Mouse (Mus musculus): ENCODE data around the gene Braf. TPM values are rescaled to one million over a fixed set of nuclear protein-coding genes. Genes with fewer than 3 reads are reported as not detected.

Gene Braf
- polyA plus RNA-seq, 1 experiment from 2014 or later, result 14.3 TPM

GRCm38 (mm10) chr6:39678241-39678640, 47.0 kb downstream of the Braf start:
- H3K9me3 ChIP-seq (ENCODE audit: low read length), result no peaks in the 10 kb centered on the region
- 95% methylated on average over 1 of the region's 1 CpGs for WGBS
- H3K4me3 ChIP-seq (ENCODE audit: low read length), result no peak overlapping the region
- no peak overlapping the region for H3K9ac ChIP-seq (replicated peaks; ENCODE audit: low read length)
- H3K4me2 ChIP-seq (replicated peaks; ENCODE audit: low read depth, low read length), result no peak overlapping the region
- ATAC-seq (ENCODE audit: low FRiP score, low TSS enrichment), result no peak
- H3K27ac ChIP-seq (ENCODE audit: low read length), result no peak overlapping the region
- peaks cover 16% of the 10 kb centered on the region for H3K36me3 ChIP-seq (ENCODE audit: insufficient read depth, low read length)
- no peaks in the 10 kb centered on the region for H3K27me3 ChIP-seq (ENCODE audit: insufficient read depth, low read length)
- H3K4me1 ChIP-seq (ENCODE audit: insufficient read depth, low read length), result no peaks in the 10 kb centered on the region

- Histone ChIP-seq H3K4me3 (ENCODE audit: low read length) (no peak overlapping the region), H3K4me1 (ENCODE audit: insufficient read depth, low read length) (no peaks in the 10 kb centered on the region), H3K9me3 (ENCODE audit: low read length) (no peaks in the 10 kb centered on the region), H3K27me3 (ENCODE audit: insufficient read depth, low read length) (no peaks in the 10 kb centered on the region), H3K4me2 (replicated peaks; ENCODE audit: low read depth, low read length) (no peak overlapping the region), H3K36me3 (ENCODE audit: insufficient read depth, low read length) (peaks cover 16% of the 10 kb centered on the region), H3K9ac (replicated peaks; ENCODE audit: low read length) (no peak overlapping the region), H3K27ac (ENCODE audit: low read length) (no peak overlapping the region)
- ATAC-seq (ENCODE audit: low FRiP score, low TSS enrichment), result no peak
- 90% methylated on average over 7 of the region's 7 CpGs for WGBS
Measured at GRCm38 (mm10) chr6:39675081-39675480, 50.2 kb downstream of the Braf start.

- Histone ChIP-seq H3K4me3 (ENCODE audit: low read length) (no peak overlapping the region), H3K27ac (ENCODE audit: low read length) (no peak overlapping the region), H3K9ac (replicated peaks; ENCODE audit: low read length) (no peak overlapping the region), H3K36me3 (ENCODE audit: insufficient read depth, low read length) (peaks cover 25% of the 10 kb centered on the region), H3K4me1 (ENCODE audit: insufficient read depth, low read length) (0 out of 2 replicates have a peak, but pooled peaks cover 4% of the 10 kb centered on the region), H3K4me2 (replicated peaks; ENCODE audit: low read depth, low read length) (no peak overlapping the region), H3K27me3 (ENCODE audit: insufficient read depth, low read length) (no peaks in the 10 kb centered on the region), H3K9me3 (ENCODE audit: low read length) (no peaks in the 10 kb centered on the region)
- ATAC-seq (ENCODE audit: low FRiP score, low TSS enrichment), result no peak
- WGBS, result 87% methylated on average over 2 of the region's 2 CpGs
Measured at GRCm38 (mm10) chr6:39611296-39611695, 114.0 kb downstream of the Braf start.

- Histone ChIP-seq H3K4me3 (ENCODE audit: low read length) (no peak overlapping the region), H3K4me1 (ENCODE audit: insufficient read depth, low read length) (0 out of 2 replicates have a peak, but pooled peaks cover 4% of the 10 kb centered on the region), H3K27me3 (ENCODE audit: insufficient read depth, low read length) (no peaks in the 10 kb centered on the region), H3K9ac (replicated peaks; ENCODE audit: low read length) (no peak overlapping the region), H3K36me3 (ENCODE audit: insufficient read depth, low read length) (peaks cover 17% of the 10 kb centered on the region), H3K27ac (ENCODE audit: low read length) (no peak overlapping the region), H3K9me3 (ENCODE audit: low read length) (no peaks in the 10 kb centered on the region), H3K4me2 (replicated peaks; ENCODE audit: low read depth, low read length) (no peak overlapping the region)
- WGBS, result 62% methylated on average over 2 of the region's 2 CpGs
- no peak for ATAC-seq (ENCODE audit: low FRiP score, low TSS enrichment)
Measured at GRCm38 (mm10) chr6:39610207-39610606, 115.1 kb downstream of the Braf start.

- peaks cover 12% of the 10 kb centered on the region; the same call in 1 of the 2 replicates for H3K36me3 ChIP-seq (ENCODE audit: insufficient read depth, low read length)
- no peaks in the 10 kb centered on the region for H3K9me3 ChIP-seq (ENCODE audit: low read length)
- no peak overlapping the region for H3K4me3 ChIP-seq (ENCODE audit: low read length)
- no peak overlapping the region for H3K27ac ChIP-seq (ENCODE audit: low read length)
- H3K4me1 ChIP-seq (ENCODE audit: insufficient read depth, low read length), result 0 out of 2 replicates have a peak, but pooled peaks cover 4% of the 10 kb centered on the region
- WGBS, result 56% methylated on average over 5 of the region's 5 CpGs
- no peak overlapping the region for H3K4me2 ChIP-seq (replicated peaks; ENCODE audit: low read depth, low read length)
- H3K9ac ChIP-seq (replicated peaks; ENCODE audit: low read length), result no peak overlapping the region
- no peak for ATAC-seq (ENCODE audit: low FRiP score, low TSS enrichment)
- H3K27me3 ChIP-seq (ENCODE audit: insufficient read depth, low read length), result no peaks in the 10 kb centered on the region
Measured at GRCm38 (mm10) chr6:39607365-39607764, 117.9 kb downstream of the Braf start.

GRCm38 (mm10) chr6:39606862-39607261, 118.4 kb downstream of the Braf start:
- H3K4me1 ChIP-seq (ENCODE audit: insufficient read depth, low read length), result 0 out of 2 replicates have a peak, but pooled peaks cover 4% of the 10 kb centered on the region
- no peak for ATAC-seq (ENCODE audit: low FRiP score, low TSS enrichment)
- H3K4me2 ChIP-seq (replicated peaks; ENCODE audit: low read depth, low read length), result no peak overlapping the region

GRCm38 (mm10) chr6:39606056-39606455, 119.2 kb downstream of the Braf start:
- H3K9me3 ChIP-seq (ENCODE audit: low read length), result no peaks in the 10 kb centered on the region
- H3K27ac ChIP-seq (ENCODE audit: low read length), result no peak overlapping the region
- peaks cover 15% of the 10 kb centered on the region; the same call in 1 of the 2 replicates for H3K36me3 ChIP-seq (ENCODE audit: insufficient read depth, low read length)
- no peak for ATAC-seq (ENCODE audit: low FRiP score, low TSS enrichment)
- WGBS, result 61% methylated on average over 6 of the region's 6 CpGs
- H3K4me1 ChIP-seq (ENCODE audit: insufficient read depth, low read length), result 0 out of 2 replicates have a peak, but pooled peaks cover 4% of the 10 kb centered on the region
- H3K27me3 ChIP-seq (ENCODE audit: insufficient read depth, low read length), result no peaks in the 10 kb centered on the region
- H3K4me3 ChIP-seq (ENCODE audit: low read length), result no peak overlapping the region
- no peak overlapping the region for H3K9ac ChIP-seq (replicated peaks; ENCODE audit: low read length)
- no peak overlapping the region for H3K4me2 ChIP-seq (replicated peaks; ENCODE audit: low read depth, low read length)

More at GRCm38 (mm10) chr6:39606862-39607261, 118.4 kb downstream of the Braf start:
- Histone ChIP-seq H3K36me3 (ENCODE audit: insufficient read depth, low read length) (peaks cover 14% of the 10 kb centered on the region; the same call in 1 of the 2 replicates), H3K27me3 (ENCODE audit: insufficient read depth, low read length) (no peaks in the 10 kb centered on the region), H3K27ac (ENCODE audit: low read length) (no peak overlapping the region), H3K9ac (replicated peaks; ENCODE audit: low read length) (no peak overlapping the region), H3K9me3 (ENCODE audit: low read length) (no peaks in the 10 kb centered on the region), H3K4me3 (ENCODE audit: low read length) (no peak overlapping the region)
- 52% methylated on average over 3 of the region's 3 CpGs for WGBS

GRCm38 (mm10) chr6:39604565-39604964, 120.7 kb downstream of the Braf start:
- no peaks in the 10 kb centered on the region for H3K27me3 ChIP-seq (ENCODE audit: insufficient read depth, low read length)

GRCm38 (mm10) chr6:39601828-39602227, 123.4 kb downstream of the Braf start:
- no peaks in the 10 kb centered on the region for H3K9me3 ChIP-seq (ENCODE audit: low read length)
- H3K9ac ChIP-seq (replicated peaks; ENCODE audit: low read length), result no peak overlapping the region
- H3K27ac ChIP-seq (ENCODE audit: low read length), result no peak overlapping the region
- H3K36me3 ChIP-seq (ENCODE audit: insufficient read depth, low read length), result peaks cover 46% of the 10 kb centered on the region
- ATAC-seq (ENCODE audit: low FRiP score, low TSS enrichment), result no peak
- no peak overlapping the region for H3K4me2 ChIP-seq (replicated peaks; ENCODE audit: low read depth, low read length)
- no peaks in the 10 kb centered on the region for H3K27me3 ChIP-seq (ENCODE audit: insufficient read depth, low read length)
- no peak overlapping the region for H3K4me3 ChIP-seq (ENCODE audit: low read length)
- WGBS, result 94% methylated on average over 3 of the region's 3 CpGs
- H3K4me1 ChIP-seq (ENCODE audit: insufficient read depth, low read length), result 0 out of 2 replicates have a peak, but pooled peaks cover under 1% of the 10 kb centered on the region

More at GRCm38 (mm10) chr6:39604565-39604964, 120.7 kb downstream of the Braf start:
- WGBS, result 63% methylated on average over 5 of the region's 5 CpGs
- ATAC-seq (ENCODE audit: low FRiP score, low TSS enrichment), result no peak
- H3K9me3 ChIP-seq (ENCODE audit: low read length), result no peaks in the 10 kb centered on the region
- H3K27ac ChIP-seq (ENCODE audit: low read length), result no peak overlapping the region
- H3K4me2 ChIP-seq (replicated peaks; ENCODE audit: low read depth, low read length), result no peak overlapping the region
- peaks cover 28% of the 10 kb centered on the region for H3K36me3 ChIP-seq (ENCODE audit: insufficient read depth, low read length)
- H3K4me1 ChIP-seq (ENCODE audit: insufficient read depth, low read length), result 0 out of 2 replicates have a peak, but pooled peaks cover 4% of the 10 kb centered on the region
- H3K4me3 ChIP-seq (ENCODE audit: low read length), result no peak overlapping the region
- no peak overlapping the region for H3K9ac ChIP-seq (replicated peaks; ENCODE audit: low read length)

GRCm38 (mm10) chr6:39600851-39601250, 124.4 kb downstream of the Braf start:
- Histone ChIP-seq H3K9me3 (ENCODE audit: low read length) (no peaks in the 10 kb centered on the region), H3K36me3 (ENCODE audit: insufficient read depth, low read length) (peaks cover 49% of the 10 kb centered on the region), H3K4me3 (ENCODE audit: low read length) (no peak overlapping the region), H3K9ac (replicated peaks; ENCODE audit: low read length) (no peak overlapping the region), H3K27me3 (ENCODE audit: insufficient read depth, low read length) (no peaks in the 10 kb centered on the region), H3K4me2 (replicated peaks; ENCODE audit: low read depth, low read length) (no peak overlapping the region), H3K4me1 (ENCODE audit: insufficient read depth, low read length) (no peaks in the 10 kb centered on the region), H3K27ac (ENCODE audit: low read length) (no peak overlapping the region)
- ATAC-seq (ENCODE audit: low FRiP score, low TSS enrichment), result no peak
- 96% methylated on average over 3 of the region's 3 CpGs for WGBS
